Mouse (Mus musculus) forebrain, embryonic 14.5 days (tissue): ENCODE results near the gene Rsph1. TPM values are rescaled to one million over a fixed set of nuclear protein-coding genes. Genes with fewer than 3 reads are reported as not detected.

Experiments
- ATAC-seq: fragments of 200-750 bp; cut with Nextera tagmentation; 2 replicates; pipeline ENCODE4 v1.8.0; 2017; ENCODE audit warnings: mild to moderate bottlenecking, moderate library complexity
- DNase-seq: peaks from one replicate; pipeline ENCODE4 v3.0.0-alpha.2; 2015; ENCODE audit warnings: low spot score
- H3K27ac ChIP-seq: fragments of 300-500 bp; sonication (generic); 2 replicates; pipeline ENCODE4 v1.5.1; 2014; ENCODE audit warnings: low read depth, mild to moderate bottlenecking, control low read depth, low read length, moderate library complexity
- H3K27me3 ChIP-seq: fragments of 300-500 bp; sonication (generic); replicated peaks from 2 replicates; pipeline ENCODE4 v1.6.1; 2014; ENCODE audit warnings: low read length, control low read depth, mixed read lengths; ENCODE audit not compliant: control insufficient read depth, insufficient read depth
- H3K36me3 ChIP-seq: fragments of 300-500 bp; sonication (generic); 2 replicates; pipeline ENCODE4 v1.6.1; 2014; ENCODE audit warnings: low read length, control low read depth; ENCODE audit not compliant: control insufficient read depth, insufficient read depth
- H3K4me1 ChIP-seq: fragments of 300-500 bp; sonication (generic); 2 replicates; pipeline ENCODE4 v1.6.1; 2014; ENCODE audit warnings: antibody characterized with exemption, low read length, control low read depth; ENCODE audit not compliant: control insufficient read depth, insufficient read depth
- H3K4me2 ChIP-seq: fragments of 300-500 bp; sonication (generic); 2 replicates; pipeline ENCODE4 v1.6.1; 2014; ENCODE audit warnings: mild to moderate bottlenecking, control low read depth, low read length
- H3K4me3 ChIP-seq: fragments of 300-500 bp; sonication (generic); 2 replicates; pipeline ENCODE4 v1.5.1; 2014; ENCODE audit warnings: low read depth, low read length, control low read depth
- H3K9ac ChIP-seq: fragments of 300-500 bp; sonication (generic); 2 replicates; pipeline ENCODE4 v1.6.1; 2014; ENCODE audit warnings: mild to moderate bottlenecking, low read length, control low read depth, moderate library complexity
- H3K9me3 ChIP-seq: fragments of 300-500 bp; sonication (generic); replicated peaks from 2 replicates; pipeline ENCODE4 v1.6.1; 2016; ENCODE audit warnings: low read length, control low read depth, mixed read lengths; ENCODE audit not compliant: control insufficient read depth
- WGBS: fragments of 180-500 bp; shearing (Covaris S2); extraction: QIAGEN DNeasy Blood & Tissue Kit; methylation state at CpG from one replicate; pipeline ENCODE4 v1.1.7; 2014; 5-methylcytosine and 5-hydroxymethylcytosine counted together
- polyA plus RNA-seq: library from polyadenylated mRNA; unstranded; fragments of >200 nt; fragmentation: Nextera tagmentation; extraction: Ambion mirVana; gene quantifications from 2 replicates; pipeline ENCODE4 v1.2.1, GENCODE M21; 2014

Rsph1 gene
- polyA plus RNA-seq, 1 experiment from 2014 or later, result 2.9 TPM

DNA sequence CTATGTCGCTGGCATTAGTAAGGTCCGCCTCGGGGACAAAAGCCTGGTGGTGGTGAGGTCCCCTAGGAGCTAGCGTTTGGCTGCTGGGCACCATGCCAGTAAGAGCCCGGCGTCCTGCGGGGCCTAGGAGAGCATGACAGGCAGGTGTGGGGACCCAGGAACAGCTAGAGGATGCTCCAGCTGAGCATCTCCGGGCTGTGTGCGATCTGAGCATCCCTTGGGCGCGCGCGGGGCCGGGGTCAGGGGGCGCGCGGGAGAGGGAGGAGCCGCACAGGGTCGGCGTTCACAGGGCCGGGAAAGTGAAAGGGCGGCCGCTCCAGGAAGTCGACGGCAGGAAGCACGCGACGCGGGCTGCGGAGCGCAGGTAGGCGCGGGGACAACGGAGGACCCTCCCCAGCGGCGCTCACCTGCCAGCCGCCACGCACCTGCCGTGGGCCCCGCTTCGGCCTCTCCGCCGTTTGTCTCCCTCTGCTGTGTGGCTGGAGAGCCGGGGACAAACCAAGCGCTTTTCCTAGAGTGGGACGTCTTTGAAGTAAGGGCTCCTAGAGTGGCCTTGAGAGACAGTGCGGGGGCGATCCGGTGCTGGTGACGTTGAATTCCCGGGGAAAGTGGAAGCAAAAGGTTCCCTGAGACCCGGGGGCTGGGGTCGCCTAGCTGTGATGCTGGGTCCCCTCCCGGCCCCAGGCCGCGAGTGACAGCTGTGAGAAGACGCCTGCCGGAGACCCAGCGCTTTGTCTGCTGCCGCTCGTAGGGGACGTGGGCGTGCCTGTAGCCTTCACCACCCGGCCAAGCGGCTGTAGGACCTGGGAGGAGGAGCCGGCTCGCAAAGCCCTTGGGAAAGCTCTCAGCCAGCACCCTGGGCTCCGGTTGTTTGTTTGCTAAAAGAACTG, 19.0 kb upstream of the Rsph1 start:
- Histone ChIP-seq H3K9me3 (no peaks in the 10 kb centered on the region), H3K27me3 (no peaks in the 10 kb centered on the region), H3K4me1 (peaks cover 17% of the 10 kb centered on the region), H3K4me2 (peak overlapping the region; percentile 97), H3K36me3 (no peaks in the 10 kb centered on the region), H3K9ac (peak overlapping the region; percentile 82), H3K4me3 (peak overlapping the region; percentile 55), H3K27ac (peak overlapping the region; percentile 73)
- DNase-seq (peak; percentile 84), ATAC-seq (peak; percentile 85)
- WGBS, result under 1% methylated on average over 60 of the region's 68 CpGs

DNA sequence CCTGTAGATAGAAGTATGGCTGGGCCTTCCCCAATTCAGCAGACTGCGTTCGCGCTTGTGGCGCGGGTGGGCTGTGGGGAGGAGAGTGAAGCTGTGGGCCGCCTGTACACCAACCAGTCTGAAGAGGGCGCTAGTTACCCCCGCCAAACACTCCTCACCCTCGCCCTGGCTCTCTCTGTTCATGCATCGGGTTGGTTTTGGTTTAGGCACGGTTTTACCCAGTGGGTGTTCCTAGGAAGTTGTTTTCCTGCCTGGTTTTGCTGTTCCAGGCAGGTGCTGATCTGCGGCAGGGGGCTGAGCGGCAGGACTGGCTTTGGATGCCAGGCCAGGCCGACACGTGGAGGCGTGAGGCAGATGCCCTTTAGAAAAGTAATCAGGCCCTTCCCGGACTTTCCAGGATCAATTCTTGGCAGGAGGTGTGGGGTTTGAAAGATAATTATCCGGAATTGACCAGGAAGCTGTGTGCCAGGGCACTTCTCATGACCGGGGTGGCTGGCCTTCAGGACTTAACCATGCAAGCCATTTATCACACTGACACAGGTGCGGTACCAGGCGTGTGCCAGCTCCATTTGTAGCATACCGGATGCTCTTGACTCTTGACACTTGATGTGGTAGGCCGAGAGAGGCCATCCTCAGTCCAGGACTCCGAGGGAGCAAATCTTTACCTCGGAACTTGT, 18.2 kb upstream of the Rsph1 start:
- DNase-seq, result peak; percentile 60
- Histone ChIP-seq H3K4me2 (peak overlapping the region; percentile 97), H3K27ac (peak overlapping the region; percentile 73; the same call in 1 of the 2 replicates), H3K9ac (peak overlapping the region; percentile 82), H3K36me3 (no peaks in the 10 kb centered on the region), H3K27me3 (no peaks in the 10 kb centered on the region), H3K4me3 (peak overlapping the region; percentile 55), H3K9me3 (no peaks in the 10 kb centered on the region), H3K4me1 (peaks cover 17% of the 10 kb centered on the region)
- WGBS, result 23% methylated on average over 25 of the region's 25 CpGs
- peak; percentile 36; the same call in 1 of the 2 replicates for ATAC-seq

DNA sequence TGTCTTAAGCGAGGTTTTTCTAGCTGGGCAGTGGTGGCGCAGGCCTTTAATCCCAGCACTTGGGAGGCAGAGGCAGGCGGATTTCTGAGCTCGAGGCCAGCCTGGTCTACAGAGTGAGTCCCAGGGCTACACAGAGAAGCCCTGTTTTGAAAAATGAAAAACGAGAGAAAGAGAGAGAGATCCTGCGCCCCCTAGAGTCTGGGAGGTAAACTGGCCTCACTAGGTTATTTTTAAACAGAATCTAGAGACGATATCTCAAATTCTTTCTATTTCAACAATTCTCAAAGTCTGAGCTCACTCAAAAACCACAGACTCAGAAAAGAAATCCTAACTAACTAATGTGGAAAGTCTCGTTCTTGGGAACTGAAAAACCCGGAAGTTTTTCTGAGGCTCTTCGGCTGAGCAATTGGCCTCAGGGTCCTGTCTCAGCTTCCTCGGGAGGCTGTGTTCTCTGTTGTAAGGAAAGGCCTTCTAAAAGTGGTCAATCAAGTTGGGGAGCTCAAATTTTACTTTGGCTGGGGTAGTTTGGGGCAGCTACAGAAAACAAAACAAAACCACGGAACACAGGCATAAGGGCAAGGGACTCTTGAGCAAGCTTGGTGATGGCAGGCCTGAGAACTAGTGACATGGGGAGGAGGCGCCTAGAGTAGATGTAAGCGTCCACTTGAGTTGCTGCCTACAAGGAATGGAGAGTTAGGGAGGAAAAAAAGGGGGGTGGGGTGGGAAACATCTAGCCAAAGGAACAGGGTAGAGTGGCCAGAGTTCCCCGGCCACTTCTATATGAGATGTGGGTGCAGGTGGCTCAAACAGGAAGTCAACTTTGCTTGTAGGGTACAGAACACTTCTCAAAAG, 17.4 kb upstream of the Rsph1 start:
- Histone ChIP-seq H3K4me2 (no peak overlapping the region), H3K9ac (no peak overlapping the region), H3K36me3 (no peaks in the 10 kb centered on the region), H3K27ac (no peak overlapping the region), H3K9me3 (no peaks in the 10 kb centered on the region), H3K27me3 (no peaks in the 10 kb centered on the region), H3K4me3 (no peak overlapping the region), H3K4me1 (peaks cover 17% of the 10 kb centered on the region)
- WGBS, result 84% methylated on average over 15 of the region's 15 CpGs
- DNase-seq (no peak), ATAC-seq (no peak)

DNA sequence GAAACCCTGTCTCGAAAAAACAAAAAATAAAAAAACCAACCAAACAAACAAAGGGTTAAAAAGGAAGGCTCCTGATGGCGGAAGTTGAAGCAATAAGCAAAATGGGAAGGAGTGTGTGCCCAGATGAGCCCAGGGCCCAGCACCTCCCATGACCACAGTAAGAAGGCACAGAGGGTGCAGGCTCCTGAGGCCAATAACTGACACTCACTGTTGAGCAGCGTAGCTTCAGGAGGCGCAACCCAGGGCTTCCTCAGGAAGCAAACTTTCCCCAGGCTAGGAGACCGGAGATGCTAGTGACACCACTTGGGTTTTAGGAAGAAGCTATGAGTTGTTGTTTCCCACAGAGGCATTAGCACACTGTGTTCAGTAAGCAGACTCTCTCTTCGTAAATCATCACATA, 13.7 kb upstream of the Rsph1 start:
- WGBS, result 78% methylated on average over 6 of the region's 6 CpGs
- DNase-seq (no peak), ATAC-seq (no peak)
- Histone ChIP-seq H3K9ac (no peak overlapping the region), H3K27me3 (no peaks in the 10 kb centered on the region), H3K27ac (no peak overlapping the region), H3K4me1 (peaks cover 5% of the 10 kb centered on the region; the same call in 1 of the 2 replicates), H3K4me3 (no peak overlapping the region), H3K36me3 (no peaks in the 10 kb centered on the region), H3K4me2 (no peak overlapping the region), H3K9me3 (no peaks in the 10 kb centered on the region)

DNA sequence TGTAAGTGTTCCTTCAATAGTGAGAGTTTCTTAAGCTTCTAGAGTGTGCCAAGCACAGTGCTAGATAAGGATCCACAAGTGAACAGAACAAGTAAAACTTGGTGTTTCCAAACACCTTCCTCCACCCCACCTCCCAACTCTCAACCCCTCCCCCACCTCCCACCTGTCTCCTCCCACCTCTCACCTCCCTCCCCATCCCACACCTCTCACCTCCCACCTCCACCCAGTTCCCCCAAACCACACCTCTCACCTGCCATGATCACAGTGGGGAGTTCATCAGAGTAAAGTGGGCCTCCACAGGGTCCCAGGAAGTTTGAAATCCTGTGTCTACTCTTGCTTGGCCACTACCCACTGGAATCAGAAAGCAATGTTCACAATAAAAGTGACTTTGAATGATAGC, 13.1 kb upstream of the Rsph1 start:
- Histone ChIP-seq H3K4me3 (no peak overlapping the region), H3K27ac (no peak overlapping the region), H3K4me1 (no peaks in the 10 kb centered on the region; the same call in 1 of the 2 replicates), H3K9me3 (no peaks in the 10 kb centered on the region), H3K4me2 (no peak overlapping the region), H3K27me3 (no peaks in the 10 kb centered on the region), H3K9ac (no peak overlapping the region), H3K36me3 (no peaks in the 10 kb centered on the region)
- ATAC-seq, result no peak
- DNase-seq, result no peak

DNA sequence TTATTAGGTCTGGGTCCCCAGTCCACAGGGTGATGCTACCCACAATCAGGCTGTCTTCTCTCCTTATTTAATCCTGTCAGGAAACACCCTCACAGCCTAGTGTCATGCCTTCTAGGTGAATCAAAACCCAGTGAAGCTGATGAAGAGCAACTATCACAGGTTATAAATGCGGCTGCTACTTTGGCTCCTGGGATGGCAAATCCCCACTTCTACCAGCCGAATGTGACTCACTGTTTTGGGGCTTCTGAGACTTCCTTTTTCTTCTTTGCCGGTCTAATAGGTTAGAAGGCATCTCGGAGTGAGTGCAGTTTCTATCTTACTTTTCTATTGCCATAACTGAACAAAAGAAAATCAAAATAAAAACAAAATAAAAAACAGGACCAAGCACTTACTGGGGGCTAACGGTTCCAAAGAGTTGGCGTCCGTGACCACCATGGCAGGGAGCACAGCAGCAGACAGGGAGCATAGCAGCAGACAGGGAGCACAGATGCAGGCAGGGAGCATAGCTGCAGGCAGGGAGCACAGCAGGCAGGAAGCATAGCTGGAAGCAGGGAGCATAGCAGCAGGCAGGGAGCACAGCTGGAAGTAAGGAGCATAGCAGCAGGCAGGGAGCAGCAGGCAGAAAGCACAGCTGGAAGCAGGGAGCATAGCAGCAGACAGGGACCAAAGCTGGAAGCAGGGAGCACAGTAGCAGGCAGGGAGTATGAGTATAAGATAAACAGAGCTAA, 12.0 kb upstream of the Rsph1 start:
- Histone ChIP-seq H3K9me3 (no peaks in the 10 kb centered on the region), H3K4me2 (no peak overlapping the region), H3K27ac (no peak overlapping the region), H3K9ac (no peak overlapping the region), H3K27me3 (no peaks in the 10 kb centered on the region), H3K4me3 (no peak overlapping the region), H3K4me1 (no peaks in the 10 kb centered on the region), H3K36me3 (no peaks in the 10 kb centered on the region)
- WGBS, result 64% methylated on average over 7 of the region's 7 CpGs
- no peak for DNase-seq
- no peak for ATAC-seq

DNA sequence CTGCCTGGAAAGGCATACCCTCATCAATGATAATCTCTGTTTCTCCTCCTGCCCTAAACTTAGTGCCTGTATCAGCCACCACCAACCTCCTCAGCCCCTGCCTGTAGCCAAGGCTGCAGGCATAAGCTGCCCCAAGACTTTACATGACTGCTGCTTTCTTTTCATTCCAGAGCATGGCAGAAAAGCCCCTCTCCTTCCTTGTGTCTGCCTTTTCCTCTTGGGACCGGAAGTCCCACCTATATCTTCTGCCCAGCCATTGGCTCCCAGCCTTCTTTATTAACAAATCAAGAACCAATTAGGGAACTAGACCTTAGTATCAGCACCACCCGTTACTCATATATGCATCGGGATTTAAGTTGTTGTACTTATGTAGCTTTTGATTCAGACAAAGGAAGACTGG, 10.0 kb upstream of the Rsph1 start:
- WGBS, result 77% methylated on average over 3 of the region's 3 CpGs
- Histone ChIP-seq H3K4me1 (no peaks in the 10 kb centered on the region; the same call in 1 of the 2 replicates), H3K27ac (no peak overlapping the region), H3K36me3 (no peaks in the 10 kb centered on the region), H3K9ac (no peak overlapping the region), H3K4me3 (no peak overlapping the region), H3K9me3 (no peaks in the 10 kb centered on the region), H3K27me3 (no peaks in the 10 kb centered on the region), H3K4me2 (no peak overlapping the region)
- no peak for DNase-seq
- no peak for ATAC-seq

DNA sequence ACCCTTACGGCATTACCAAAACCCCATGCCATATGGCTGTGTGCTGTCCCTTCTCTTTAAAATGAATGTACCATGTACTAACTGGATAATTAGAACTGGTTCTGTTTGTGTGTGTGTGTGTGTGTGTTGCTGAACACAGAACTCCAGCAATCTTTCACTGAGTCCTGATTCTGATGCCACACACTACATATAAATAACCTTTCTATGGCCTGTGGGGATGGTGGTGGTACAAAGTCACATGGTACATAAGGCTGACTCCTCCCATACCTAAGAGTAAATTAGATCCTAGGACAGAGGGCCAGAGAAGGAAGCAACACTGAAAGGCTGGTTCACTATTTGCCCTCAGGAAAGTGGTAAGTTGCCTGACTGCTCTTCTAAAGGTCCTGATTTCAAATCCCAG, 9.3 kb upstream of the Rsph1 start, which contains the start of gene Slc37a1:
Gene Slc37a1 (plus strand): TSS at position 301 of the 400 bp plus-strand sequence.
- no peak for ATAC-seq
- no peak within 1 kb of the TSS for H3K9ac ChIP-seq
- 89% methylated on average over 1 of the region's 1 CpGs for WGBS

More for the DNA sequence above, 9.3 kb upstream of the Rsph1 start, which contains the start of gene Slc37a1:
- Histone ChIP-seq H3K36me3 (no peaks in the 10 kb centered on the region), H3K27ac (no peak within 1 kb of the TSS), H3K4me1 (no peaks in the 10 kb centered on the region; the same call in 1 of the 2 replicates), H3K4me2 (no peak within 1 kb of the TSS), H3K27me3 (no peaks in the 10 kb centered on the region), H3K9me3 (no peaks in the 10 kb centered on the region), H3K4me3 (no peak within 1 kb of the TSS)
- DNase-seq, result no peak
